Mouse (Mus musculus): ENCODE data around the gene Nsmce4a. TPM values are rescaled to one million over a fixed set of nuclear protein-coding genes. Genes with fewer than 3 reads are reported as not detected.

Gene Nsmce4a
- polyA plus RNA-seq (2012): 117 and 132 TPM in 2 replicates

DNA sequence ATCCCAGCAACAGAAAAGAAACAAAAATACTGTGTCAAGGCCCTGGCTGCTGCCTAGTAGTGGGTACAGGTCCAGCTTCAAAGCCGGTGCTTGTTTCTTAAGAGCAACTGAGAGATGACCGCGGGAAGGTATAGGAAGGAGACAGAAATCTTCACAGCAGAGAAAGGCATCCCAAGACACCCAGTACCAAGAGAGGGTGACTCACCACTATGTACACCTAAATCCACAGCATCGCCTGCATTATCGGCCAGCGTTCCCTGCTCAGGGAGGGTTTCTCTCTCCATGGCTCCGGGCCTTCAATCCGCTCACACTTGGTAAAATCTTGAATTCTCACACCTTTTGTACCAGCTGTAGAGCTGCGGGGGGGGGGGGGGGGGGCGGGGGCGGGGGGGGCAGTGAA is at the start of gene Nsmce4a:
Gene Nsmce4a, minus strand, starts transcription at position 298 of the 400 bp plus-strand sequence.

DNA sequence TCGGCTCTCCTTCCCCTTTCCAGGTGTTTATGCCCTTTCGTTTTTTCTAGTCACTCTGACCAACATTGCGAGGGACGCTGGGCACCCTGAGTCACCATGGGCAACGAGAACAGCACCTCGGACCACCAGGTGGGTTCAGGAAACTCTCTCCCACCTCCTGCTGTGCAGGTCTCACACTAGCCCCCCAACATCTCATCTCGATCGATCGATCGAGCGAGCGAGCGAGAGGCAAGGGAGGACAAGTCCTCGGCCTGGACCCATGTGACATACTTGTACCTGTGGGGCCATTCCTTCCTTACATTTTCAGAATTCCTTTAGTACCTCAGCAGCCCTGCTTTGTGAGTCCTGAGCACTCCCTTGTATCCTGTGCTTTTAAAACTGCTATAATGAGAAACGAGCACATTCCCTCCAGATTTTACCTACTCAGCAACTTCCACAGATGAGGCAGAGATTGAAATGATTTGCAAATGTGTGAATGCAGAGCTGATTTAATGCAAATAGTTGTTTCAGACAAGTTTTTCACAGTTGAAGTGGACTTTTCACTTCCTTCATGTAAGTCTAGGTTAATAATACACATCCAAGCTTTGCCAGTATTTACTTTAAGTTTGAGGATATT is 4.6 kb upstream of the Nsmce4a start, which contains the start of gene Tacc2:
Gene Tacc2, plus strand, starts transcription at position 51 of the 616 bp plus-strand sequence.

DNA sequence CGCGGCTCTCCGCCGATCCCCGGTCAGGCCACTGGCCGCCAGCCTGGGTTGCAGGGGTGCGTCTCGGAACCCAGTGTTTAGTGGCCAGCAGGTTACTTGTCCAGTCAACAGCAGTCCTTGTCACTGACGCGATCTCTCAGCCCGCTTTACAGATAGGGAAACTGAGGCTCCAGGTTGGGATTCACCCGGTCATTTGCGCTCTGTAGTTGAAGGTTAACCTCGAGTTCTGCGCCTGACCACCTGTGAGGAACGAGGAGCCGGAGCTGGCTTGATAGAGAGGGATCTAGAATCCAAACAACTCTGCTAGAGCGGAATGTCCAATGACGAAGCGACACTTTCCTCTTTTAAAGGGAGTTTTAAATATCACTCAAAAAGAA is 52.9 kb downstream of the Nsmce4a start, which contains the start of gene Ate1:
Gene Ate1, minus strand, starts transcription at position 321 of the 377 bp plus-strand sequence.

Other genes with a start within 250 kb of the Nsmce4a start
- 2.9 and 3.2 TPM in 2 replicates for gene Ate1, start 52.7 kb downstream of the Nsmce4a start, polyA plus RNA-seq (2012)
- 11.1 and 17.3 TPM in 2 replicates for gene Tacc2, start 4.3 kb upstream of the Nsmce4a start, polyA plus RNA-seq (2012)
- 0.13 and 0.18 TPM in 2 replicates for gene Btbd16, start 201.0 kb upstream of the Nsmce4a start, polyA plus RNA-seq (2012)

Data from megakaryocyte-erythroid progenitor cell, adult 5 weeks (primary cell).